Mouse (Mus musculus) heart, adult 2 months (tissue): ENCODE results near the gene Map4k4.

Experiments used
- CTCF ChIP-seq: fragments of 200-600 bp; IDR thresholded peaks from 2 replicates; pipeline ENCODE4 v1.8.1; 2022; ENCODE audit warnings: antibody characterized with exemption, mild to moderate bottlenecking, moderate library complexity
- EP300 ChIP-seq: fragments of 200-500 bp; IDR thresholded peaks from 2 replicates; pipeline ENCODE4 v1.6.1; 2011; ENCODE audit warnings: low read depth, low read length, control low read depth; ENCODE audit not compliant: insufficient read depth

DNA sequence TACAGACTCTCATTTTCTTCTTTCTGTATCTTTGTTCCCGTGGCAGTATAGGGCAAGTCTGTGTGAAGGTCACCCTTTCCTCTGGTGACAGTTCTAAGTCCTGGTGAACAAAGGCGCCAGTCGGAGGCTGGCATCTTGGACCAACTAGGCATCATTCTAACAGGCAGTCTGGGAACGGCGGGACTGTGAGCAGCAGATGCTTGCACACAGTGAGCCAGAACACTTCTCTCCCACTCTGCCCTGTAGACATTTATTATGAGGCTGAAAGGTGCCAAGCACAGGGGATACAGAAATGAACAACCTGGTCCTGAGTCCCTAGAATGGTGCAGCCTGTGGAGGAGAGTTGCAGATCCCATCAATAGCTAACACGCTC lies 43.3 kb upstream of the Map4k4 start:
- TF ChIP-seq EP300 (no peak), CTCF (no peak)
